Mouse (Mus musculus): ENCODE data around the gene Utp20.

Gene Utp20

DNA sequence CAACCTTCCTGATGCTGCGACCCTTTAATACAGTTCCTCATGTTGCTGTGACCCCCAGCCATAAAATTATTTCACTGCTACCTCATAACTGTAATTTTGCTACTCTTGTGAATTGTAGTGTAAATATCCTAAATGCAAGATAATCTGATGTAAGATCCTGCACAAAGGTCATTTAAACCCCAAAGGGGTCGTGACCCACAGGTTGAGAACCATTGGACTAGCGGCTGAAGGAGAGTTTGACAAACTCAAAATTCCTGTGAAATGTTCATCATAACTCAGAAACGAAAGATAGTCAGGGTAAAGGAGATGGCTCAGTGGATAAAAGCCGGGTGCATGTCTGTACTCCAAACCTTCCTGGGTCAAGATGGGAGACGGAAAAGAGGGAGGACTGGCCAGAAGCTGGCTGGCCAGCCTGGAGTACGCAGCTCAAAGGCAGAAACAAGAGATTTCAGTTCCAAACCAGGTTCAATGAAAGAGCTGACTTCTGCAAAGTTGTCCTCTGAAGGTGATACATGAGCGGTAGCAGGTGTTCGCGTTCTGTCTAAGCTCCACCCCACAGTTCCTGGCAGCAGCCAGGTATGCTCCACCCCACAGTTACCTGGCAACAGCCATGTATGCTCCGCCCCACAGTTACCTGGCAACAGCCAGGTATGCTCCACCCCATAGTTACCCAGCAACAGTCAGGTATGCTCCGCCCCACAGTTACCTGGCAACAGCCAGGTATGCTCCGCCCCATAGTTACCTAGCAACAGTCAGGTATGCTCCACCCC lies 109.4 kb downstream of the Utp20 start:
- DNase-seq (ENCODE audit: low spot score): no peak

DNA sequence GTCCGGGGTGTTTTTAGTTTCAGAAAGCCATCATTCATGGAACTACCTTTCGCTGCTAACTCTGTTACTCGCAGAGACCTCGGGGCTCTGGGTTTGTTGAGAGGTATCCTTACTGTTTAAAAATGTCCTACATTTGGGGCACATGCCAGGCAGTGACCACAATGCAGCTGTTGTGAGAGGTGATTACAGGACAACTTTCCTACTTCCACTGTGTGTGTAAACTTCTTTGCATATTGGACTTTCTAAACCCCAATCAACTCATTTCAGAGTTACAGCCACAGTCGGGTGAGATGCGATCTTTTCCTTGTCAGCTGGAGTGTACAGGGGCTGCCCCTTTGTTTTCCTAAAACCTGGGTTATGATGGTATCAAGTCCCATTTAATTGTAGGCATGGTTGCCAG lies 111.0 kb downstream of the Utp20 start:
- DNase-seq (ENCODE audit: low spot score): no peak

DNA sequence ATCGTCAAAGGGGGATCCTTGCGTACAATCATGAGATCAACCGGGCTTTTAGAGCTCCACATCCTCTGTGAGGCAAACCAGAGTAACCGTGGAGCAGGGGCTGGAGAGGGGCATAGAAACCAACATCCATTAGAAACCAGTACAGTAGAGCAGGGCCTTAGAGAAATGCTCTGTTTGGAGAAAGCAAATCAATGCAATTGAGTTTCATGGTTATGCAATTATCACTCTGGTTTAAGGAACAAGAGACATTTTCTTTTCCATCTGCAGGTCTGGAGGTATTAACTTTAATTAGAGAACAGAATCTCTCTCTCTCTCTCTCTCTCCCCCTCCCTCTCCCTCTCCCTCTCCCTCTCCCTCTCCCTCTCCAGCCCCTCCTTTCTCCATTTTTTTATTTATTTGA lies 111.9 kb downstream of the Utp20 start:
- no peak for DNase-seq (ENCODE audit: low spot score)

DNA sequence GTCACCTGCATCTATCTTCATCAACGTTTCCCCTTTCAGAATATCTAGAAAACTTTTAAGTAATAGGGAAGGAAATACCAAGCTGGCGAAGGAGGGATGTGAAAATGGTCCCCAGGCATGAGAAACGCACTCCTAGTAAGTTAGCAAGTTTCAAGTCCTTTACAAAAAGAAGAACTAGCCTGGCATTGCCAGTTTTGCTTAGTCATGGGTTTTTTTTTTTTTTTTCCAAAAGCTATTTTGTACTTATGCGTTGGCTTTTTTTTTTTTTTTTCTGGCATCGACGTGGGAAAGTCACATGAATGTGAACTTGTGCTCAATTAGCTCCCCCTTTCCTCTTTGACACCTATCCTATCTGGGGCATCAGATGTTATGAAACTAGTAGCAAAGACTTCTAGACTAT lies 114.2 kb downstream of the Utp20 start:
- DNase-seq (ENCODE audit: low spot score): no peak

DNA sequence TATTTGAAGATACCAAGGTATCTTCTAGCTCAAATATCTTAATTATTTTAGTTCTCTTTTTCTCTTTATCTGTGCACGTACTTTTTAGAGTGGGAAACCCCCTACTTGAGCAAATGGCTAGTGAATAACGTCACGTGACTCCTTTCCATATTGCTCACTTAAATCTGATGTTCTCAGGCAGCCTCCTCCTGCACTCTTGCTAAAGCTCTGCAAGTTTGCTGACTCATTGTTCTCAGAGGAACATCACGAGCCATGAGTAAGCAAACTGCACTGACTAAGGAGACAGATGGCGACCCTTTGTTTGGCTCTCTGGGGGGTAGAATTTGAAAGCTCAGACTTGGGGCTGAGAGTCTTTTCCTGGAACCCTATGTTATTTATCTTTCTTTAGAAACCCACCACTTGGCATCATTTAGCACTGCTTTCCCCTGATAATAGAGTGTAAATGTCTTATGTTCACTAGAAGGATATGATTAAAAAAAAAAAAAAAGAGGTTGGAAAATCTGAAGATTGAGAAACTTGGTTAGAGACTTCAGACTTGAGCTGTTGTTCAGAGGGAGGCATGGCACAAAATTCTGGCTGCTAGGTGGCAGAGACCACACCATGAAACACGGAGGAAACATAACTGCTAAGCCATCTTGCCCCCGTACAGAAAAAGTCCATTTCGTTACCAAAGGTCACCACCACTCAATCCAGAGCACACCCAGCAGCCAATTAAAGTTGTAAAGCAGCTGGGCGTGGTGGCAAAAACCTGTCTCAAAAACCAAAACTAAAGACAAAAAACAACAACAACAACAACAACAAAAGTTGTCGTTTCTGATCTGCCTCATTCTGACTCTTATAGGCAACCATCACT lies 117.7 kb downstream of the Utp20 start:
- DNase-seq (ENCODE audit: low spot score): no peak

DNA sequence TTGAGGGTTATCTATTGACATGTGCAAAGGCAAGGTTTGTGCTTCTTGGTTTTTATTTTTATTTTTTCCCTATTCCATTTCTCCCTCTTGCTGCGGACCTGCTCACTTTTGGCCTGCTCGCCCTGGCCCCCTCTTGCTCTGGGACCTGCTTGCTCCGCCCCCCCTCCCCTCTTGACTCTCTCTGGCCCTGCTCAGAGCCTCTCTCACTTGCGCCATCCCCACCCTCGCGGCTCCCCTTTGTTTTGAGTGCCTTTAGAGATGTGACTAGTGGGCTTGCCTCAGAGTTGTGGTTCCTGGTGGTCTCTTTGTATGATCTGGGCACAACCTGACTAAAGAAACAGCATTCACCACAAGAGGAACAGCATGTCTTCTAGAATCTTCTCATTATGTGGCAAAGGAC lies 125.7 kb downstream of the Utp20 start:
- no peak for DNase-seq (ENCODE audit: low spot score)
